ENCODE assay signal across 9 mouse cellular contexts in the genomic region with DNA sequence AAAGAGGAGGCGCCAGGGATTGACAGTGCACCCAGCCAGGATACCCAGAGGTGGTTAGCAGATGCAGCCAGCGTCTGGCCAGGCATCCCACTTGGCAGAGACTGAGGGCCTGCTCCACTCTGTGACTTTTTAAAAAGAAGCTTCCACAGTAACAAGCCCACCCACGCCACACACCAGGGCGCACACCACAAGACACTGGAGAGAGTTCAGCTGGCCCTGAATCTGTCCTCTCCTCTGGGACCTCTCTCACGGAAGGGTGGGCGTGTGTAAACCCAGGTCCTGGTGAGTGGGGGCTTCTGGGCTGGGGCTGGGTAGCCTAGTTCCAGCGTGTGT. TPM values are rescaled to one million over a fixed set of nuclear protein-coding genes. Genes with fewer than 3 reads are reported as not detected.
DNase-seq lines count a peak whose midpoint lies in the region; ATAC-seq and TF ChIP-seq lines count a peak whose summit lies in the region.
"Had no signal": no experiment of that assay in that cellular context is flagged by ENCODE, and none has a peak within 500 bp of the region (broad histone marks: within the 10 kb centered on the region; RNA-seq: fewer than 3 reads in every experiment).

No protein-coding gene starts in this region.

- intact Hi-C loops in heart, postnatal 14 days (cut with DNase I) = loop anchor here (5.0 kb wide), 1 partner anchor 307 kb away; a partner anchor contains a TSS

- H3K36me3 ChIP-seq in heart, embryonic 14.5 days (ENCODE audit: control insufficient read depth, insufficient read depth, low read length) = peaks cover 26% of the 10 kb centered on the region
- H3K36me3 ChIP-seq in hindbrain, embryonic 12.5 days = no peaks in the 10 kb centered on the region

- H3K9me3 ChIP-seq in heart, embryonic 14.5 days (ENCODE audit: control insufficient read depth, low read length) = no peaks in the 10 kb centered on the region
- no peaks in the 10 kb centered on the region for H3K9me3 ChIP-seq in hindbrain, embryonic 12.5 days (replicated peaks)

- 58% methylated on average over 7 of the region's 7 CpGs for WGBS in heart, embryonic 14.5 days
- WGBS in bone marrow, adult 2 months = 46% methylated on average over 7 of the region's 7 CpGs
- WGBS in hindbrain, embryonic 12.5 days = 56% methylated on average over 7 of the region's 7 CpGs

- peaks cover 24 to 30% of the 10 kb centered on the region in 2 experiments for H3K4me1 ChIP-seq in heart, embryonic 14.5 days (ENCODE audit: control insufficient read depth in 2 of 2, insufficient read depth in 2 of 2, low read length in 2 of 2)
- no peaks in the 10 kb centered on the region; the same call in 1 of the 2 replicates for H3K4me1 ChIP-seq in bone marrow, adult 2 months (ENCODE audit: control insufficient read depth, insufficient read depth, low read length)
- peaks cover 21% of the 10 kb centered on the region for H3K4me1 ChIP-seq in hindbrain, embryonic 12.5 days

- peak overlapping the region; percentile 4 to 73; a peak in 3 of 4 replicates for H3K27ac ChIP-seq in heart, embryonic 14.5 days (replicated peaks in 1 of 2; ENCODE audit: control insufficient read depth in 1 of 2, insufficient read depth in 1 of 2, low read depth in 2 of 2, low read length in 2 of 2)
- H3K27ac ChIP-seq in bone marrow, adult 2 months (ENCODE audit: control insufficient read depth, insufficient read depth, low read depth, low read length, poor library complexity) = peak overlapping the region; percentile 9; the same call in 1 of the 2 replicates
- H3K27ac ChIP-seq in hindbrain, embryonic 12.5 days = no peak overlapping the region

- H3K9ac ChIP-seq in heart, embryonic 14.5 days (ENCODE audit: low read length) = peak overlapping the region; percentile 94
- peak overlapping the region; percentile 61; the same call in 1 of the 2 replicates for H3K9ac ChIP-seq in hindbrain, embryonic 12.5 days

- 0 out of 2 replicates have a peak, but pooled peaks have one; percentile 4 for ATAC-seq in heart, embryonic 14.5 days (ENCODE audit: insufficient number of reproducible peaks, insufficient read depth, low FRiP score, low read depth)
- peak; percentile 30 for ATAC-seq in hindbrain, embryonic 12.5 days (ENCODE audit: low FRiP score)
- ATAC-seq in megakaryocyte-erythroid progenitor cell, adult 5-6 weeks (replicated peaks; ENCODE audit: low FRiP score, low TSS enrichment, poor library complexity, severe bottlenecking) = 0 out of 2 replicates have a peak, but pooled peaks have one; percentile 24

- TF ChIP-seq CTCF in bone marrow, adult 2 months (IDR thresholded peaks at IDR 0.05; ENCODE audit: control insufficient read depth, insufficient read depth, low read length) = no peak

- H3K27me3 ChIP-seq in heart, embryonic 14.5 days (ENCODE audit: control insufficient read depth, insufficient read depth, low read length) = no peaks in the 10 kb centered on the region
- peaks cover 18% of the 10 kb centered on the region for H3K27me3 ChIP-seq in hindbrain, embryonic 12.5 days

- DNase-seq in heart, postnatal 14 days = no peak
- DNase-seq in embryo, embryonic 9.5 days (ENCODE audit: extremely low spot score) = no peak
- DNase-seq in layer of hippocampus, adult 9-10 months (ENCODE audit: low spot score) = no peak
- DNase-seq in thymus, postnatal 10 days (ENCODE audit: low spot score in 2 of 2) = no peak

- peak overlapping the region; percentile 62 to 68 for H3K4me3 ChIP-seq in heart, embryonic 14.5 days (ENCODE audit: control insufficient read depth in 1 of 2, insufficient read depth in 1 of 2, low read depth in 1 of 2, low read length in 2 of 2)
- peak overlapping the region; percentile 54 for H3K4me3 ChIP-seq in bone marrow, adult 2 months (replicated peaks; ENCODE audit: control insufficient read depth, low read depth, low read length)
- H3K4me3 ChIP-seq in hindbrain, embryonic 12.5 days = peak overlapping the region; percentile 35

- 0 out of 2 replicates have a peak, but pooled peaks have one; percentile 1 for TF ChIP-seq POLR2A in bone marrow, adult 2 months (IDR thresholded peaks at IDR 0.05; ENCODE audit: borderline replicate concordance, control insufficient read depth, low read depth, low read length)

- H3K4me2 ChIP-seq in heart, embryonic 14.5 days (ENCODE audit: low read length) = peak overlapping the region; percentile 74
- H3K4me2 ChIP-seq in hindbrain, embryonic 12.5 days (replicated peaks) = peak overlapping the region; percentile 56

RNA-seq across cellular contexts. Expression of a gene that starts 0.5 kb away (rescaled TPM):
- polyA plus RNA-seq in heart, embryonic 14.5 days (2014; fragmentation: Nextera tagmentation; extraction: Ambion mirVana) = 38.5 and 41.5 TPM in 2 replicates
- total RNA-seq in heart, postnatal 14 days (2021) = 10 to 100 TPM; 34.6 to 36.0 TPM
- polyA plus RNA-seq in bone marrow, adult 2 months (2011; ENCODE audit: insufficient read depth, insufficient read length, low replicate concordance, missing spikeins) = 12.4 and 23.2 TPM in 2 replicates
- 19.6 and 20.6 TPM in 2 replicates for polyA plus RNA-seq in hindbrain, embryonic 12.5 days (2016; fragmentation: Nextera tagmentation; extraction: Ambion mirVana)
- 5.2 and 8.8 TPM in 2 replicates for total RNA-seq in megakaryocyte-erythroid progenitor cell, adult 5-6 weeks (2014; fragmentation: Nextera tagmentation)
- 6.0 and 7.8 TPM in 2 replicates for total RNA-seq in megakaryocyte-erythroid progenitor cell, adult 5-6 weeks (2017)

RNA-seq across cellular contexts. Expression of a gene that starts 6.3 kb away (rescaled TPM):
- 0.65 and 1.00 TPM in 2 replicates for polyA plus RNA-seq in heart, embryonic 14.5 days (2014; fragmentation: Nextera tagmentation; extraction: Ambion mirVana)
- 1 to 10 TPM in 1 of 2 experiments, under 1 TPM in 1; 1.00 to 1.1 TPM for total RNA-seq in heart, postnatal 14 days (2021)
- 1.7 and 5.6 TPM in 2 replicates for polyA plus RNA-seq in bone marrow, adult 2 months (2011; ENCODE audit: insufficient read depth, insufficient read length, low replicate concordance, missing spikeins)
- 0.48 and 0.49 TPM in 2 replicates for polyA plus RNA-seq in hindbrain, embryonic 12.5 days (2016; fragmentation: Nextera tagmentation; extraction: Ambion mirVana)
- 1.4 TPM in 1 of 2 replicates, not detected in the other for total RNA-seq in megakaryocyte-erythroid progenitor cell, adult 5-6 weeks (2014; fragmentation: Nextera tagmentation)
- not detected in 2 replicates for total RNA-seq in megakaryocyte-erythroid progenitor cell, adult 5-6 weeks (2017)

RNA-seq across cellular contexts. Expression of a gene that starts 28.4 kb away (rescaled TPM):
- not detected in 2 replicates for polyA plus RNA-seq in heart, embryonic 14.5 days (2014; fragmentation: Nextera tagmentation; extraction: Ambion mirVana)
- not detected for total RNA-seq in heart, postnatal 14 days (2021)
- not detected in 2 replicates for polyA plus RNA-seq in bone marrow, adult 2 months (2011; ENCODE audit: insufficient read depth, insufficient read length, low replicate concordance, missing spikeins)
- 0.16 TPM in 1 of 2 replicates, not detected in the other for polyA plus RNA-seq in hindbrain, embryonic 12.5 days (2016; fragmentation: Nextera tagmentation; extraction: Ambion mirVana)
- not detected in 2 replicates for total RNA-seq in megakaryocyte-erythroid progenitor cell, adult 5-6 weeks (2014; fragmentation: Nextera tagmentation)
- total RNA-seq in megakaryocyte-erythroid progenitor cell, adult 5-6 weeks (2017) = not detected in 2 replicates
- polyA plus RNA-seq: erythroblast, embryonic 14.5 days had no signal

RNA-seq across cellular contexts. Expression of a gene that starts 35.0 kb away (rescaled TPM):
- 41.4 and 43.5 TPM in 2 replicates for polyA plus RNA-seq in heart, embryonic 14.5 days (2014; fragmentation: Nextera tagmentation; extraction: Ambion mirVana)
- 10 to 100 TPM; 63.4 to 70.7 TPM for total RNA-seq in heart, postnatal 14 days (2021)
- polyA plus RNA-seq in bone marrow, adult 2 months (2011; ENCODE audit: insufficient read depth, insufficient read length, low replicate concordance, missing spikeins) = 18.4 and 63.5 TPM in 2 replicates
- 29.9 and 32.6 TPM in 2 replicates for polyA plus RNA-seq in hindbrain, embryonic 12.5 days (2016; fragmentation: Nextera tagmentation; extraction: Ambion mirVana)
- total RNA-seq in megakaryocyte-erythroid progenitor cell, adult 5-6 weeks (2014; fragmentation: Nextera tagmentation) = 8.6 and 9.5 TPM in 2 replicates
- 4.7 and 6.3 TPM in 2 replicates for total RNA-seq in megakaryocyte-erythroid progenitor cell, adult 5-6 weeks (2017)
